Mouse (Mus musculus) left cerebral cortex, adult 18-20 months (tissue): ENCODE data around the gene 9130409I23Rik. TPM values are rescaled to one million over a fixed set of nuclear protein-coding genes. Genes with fewer than 3 reads are reported as not detected.
"Not testable (repeated sequence)": the region's sequence is repeated elsewhere in the genome, so short reads cannot be mapped to it uniquely, and the experiment has no call there.

Experiments
- DNase-seq, 2 experiments: peaks; one replicate each; pipeline ENCODE4 v3.0.0; 2021 to 2022; ENCODE audit warnings: low spot score in 2 of 2, mixed read lengths in 1 of 2
- total RNA-seq, 2 experiments: library from RNA; stranded (reverse); gene quantifications; 2 replicates each; pipeline ENCODE4 v1.2.3; 2021

9130409I23Rik gene
- total RNA-seq, 2 experiments from 2014 or later, result not detected

GRCm38 (mm10) chr1:181022265-181022664, 28.8 kb upstream of the 9130409I23Rik start:
- peak; percentile 54 to 57 for DNase-seq

GRCm38 (mm10) chr1:181035015-181035778, 15.8 kb upstream of the 9130409I23Rik start:
- DNase-seq, result not testable (repeated sequence)

GRCm38 (mm10) chr1:181037623-181038022, 13.4 kb upstream of the 9130409I23Rik start:
- no peak for DNase-seq

GRCm38 (mm10) chr1:181039652-181040051, 11.4 kb upstream of the 9130409I23Rik start:
- peak in 1 of 2 experiments; percentile 18 for DNase-seq

GRCm38 (mm10) chr1:181047520-181047919, 3.5 kb upstream of the 9130409I23Rik start:
- no peak for DNase-seq

GRCm38 (mm10) chr1:181049328-181049842, 1.7 kb upstream of the 9130409I23Rik start:
- no peak for DNase-seq

GRCm38 (mm10) chr1:181052898-181053297, 1.9 kb downstream of the 9130409I23Rik start:
- DNase-seq, result no peak

- no peak for DNase-seq
Observed at GRCm38 (mm10) chr1:181061784-181062485, 10.9 kb downstream of the 9130409I23Rik start.

GRCm38 (mm10) chr1:181063991-181064390, 13.0 kb downstream of the 9130409I23Rik start:
- DNase-seq, result no peak

GRCm38 (mm10) chr1:181064648-181065047, 13.6 kb downstream of the 9130409I23Rik start:
- no peak for DNase-seq

- DNase-seq, result no peak
Observed at GRCm38 (mm10) chr1:181068344-181068743, 17.3 kb downstream of the 9130409I23Rik start.

- DNase-seq, result peak; percentile 27 to 56
Observed at GRCm38 (mm10) chr1:181069671-181070070, 18.6 kb downstream of the 9130409I23Rik start.

GRCm38 (mm10) chr1:181073075-181073474, 22.0 kb downstream of the 9130409I23Rik start:
- DNase-seq, result no peak

GRCm38 (mm10) chr1:181084021-181084420, 33.0 kb downstream of the 9130409I23Rik start:
- no peak for DNase-seq

GRCm38 (mm10) chr1:181090048-181090447, 39.0 kb downstream of the 9130409I23Rik start:
- DNase-seq, result no peak

Other genes with a start within 250 kb of the 9130409I23Rik start
- 100 to 1,000 TPM; 249 to 263 TPM for gene H3f3a, start 237.3 kb upstream of the 9130409I23Rik start, total RNA-seq
- gene Sde2, start 200.1 kb upstream of the 9130409I23Rik start, total RNA-seq, result 10 to 100 TPM; 20.9 to 25.7 TPM
- under 1 TPM; 0.21 to 0.33 TPM for gene Lefty2, start 158.1 kb upstream of the 9130409I23Rik start, total RNA-seq
- gene Pycr2, start 146.9 kb upstream of the 9130409I23Rik start, total RNA-seq, result 10 to 100 TPM; 28.9 to 29.4 TPM
- gene Lefty1, start 116.2 kb upstream of the 9130409I23Rik start, total RNA-seq, result under 1 TPM; 0.21 to 0.91 TPM
- 10 to 100 TPM; 15.5 to 19.4 TPM for gene Tmem63a, start 108.9 kb upstream of the 9130409I23Rik start, total RNA-seq
- gene Ephx1, start 30.3 kb upstream of the 9130409I23Rik start, total RNA-seq, result 10 to 100 TPM; 27.6 to 30.8 TPM
- gene Nvl, start 93.0 kb downstream of the 9130409I23Rik start, total RNA-seq, result 10 to 100 TPM; 30.0 to 31.9 TPM
- gene Cnih4, start 93.5 kb downstream of the 9130409I23Rik start, total RNA-seq, result 10 to 100 TPM; 28.7 to 33.3 TPM
- gene Wdr26, start 160.8 kb downstream of the 9130409I23Rik start, total RNA-seq, result 10 to 100 TPM; 98.1 to 98.9 TPM